Mouse (Mus musculus): ENCODE data around the gene Aloxe3. TPM values are rescaled to one million over a fixed set of nuclear protein-coding genes. Genes with fewer than 3 reads are reported as not detected.
"Not testable (repeated sequence)": the region's sequence is repeated elsewhere in the genome, so short reads cannot be mapped to it uniquely, and the experiment has no call there.

Gene Aloxe3
- polyA plus RNA-seq, 1 experiment from 2014 or later = 0.47 TPM

- H3K27me3 ChIP-seq = no peaks in the 10 kb centered on the region
- H3K4me1 ChIP-seq = peaks cover 23% of the 10 kb centered on the region
- peak within 1 kb of the TSS; percentile 77 for H3K4me3 ChIP-seq
- 1% methylated on average over 62 of the region's 67 CpGs for WGBS
- H3K36me3 ChIP-seq = peaks cover 20% of the 10 kb centered on the region
- ATAC-seq (ENCODE audit: insufficient number of reproducible peaks, insufficient read depth, low FRiP score, low TSS enrichment) = peak; percentile 55
- H3K27ac ChIP-seq = peak within 1 kb of the TSS; percentile 89
- peak within 1 kb of the TSS; percentile 87 for H3K4me2 ChIP-seq (replicated peaks)
- H3K9ac ChIP-seq = peak within 1 kb of the TSS; percentile 98
- no peaks in the 10 kb centered on the region for H3K9me3 ChIP-seq
These were observed 37.4 kb upstream of the Aloxe3 start, which contains the start of gene Vamp2 for GRCm38 (mm10) chr11:69088103-69088855. TSS of gene Vamp2 (plus strand) at chr11:69088490.

GRCm38 (mm10) chr11:69088856-69089615 lies 36.7 kb upstream of the Aloxe3 start:
- Histone ChIP-seq H3K36me3 (peaks cover 20% of the 10 kb centered on the region), H3K9me3 (no peaks in the 10 kb centered on the region), H3K27me3 (no peaks in the 10 kb centered on the region), H3K4me2 (replicated peaks) (peak overlapping the region; percentile 87), H3K9ac (peak overlapping the region; percentile 98), H3K4me1 (peaks cover 23% of the 10 kb centered on the region), H3K27ac (peak overlapping the region; percentile 89), H3K4me3 (peak overlapping the region; percentile 77)
- WGBS = 12% methylated on average over 25 of the region's 25 CpGs
- peak; percentile 26 for ATAC-seq (ENCODE audit: insufficient number of reproducible peaks, insufficient read depth, low FRiP score, low TSS enrichment)

DNA sequence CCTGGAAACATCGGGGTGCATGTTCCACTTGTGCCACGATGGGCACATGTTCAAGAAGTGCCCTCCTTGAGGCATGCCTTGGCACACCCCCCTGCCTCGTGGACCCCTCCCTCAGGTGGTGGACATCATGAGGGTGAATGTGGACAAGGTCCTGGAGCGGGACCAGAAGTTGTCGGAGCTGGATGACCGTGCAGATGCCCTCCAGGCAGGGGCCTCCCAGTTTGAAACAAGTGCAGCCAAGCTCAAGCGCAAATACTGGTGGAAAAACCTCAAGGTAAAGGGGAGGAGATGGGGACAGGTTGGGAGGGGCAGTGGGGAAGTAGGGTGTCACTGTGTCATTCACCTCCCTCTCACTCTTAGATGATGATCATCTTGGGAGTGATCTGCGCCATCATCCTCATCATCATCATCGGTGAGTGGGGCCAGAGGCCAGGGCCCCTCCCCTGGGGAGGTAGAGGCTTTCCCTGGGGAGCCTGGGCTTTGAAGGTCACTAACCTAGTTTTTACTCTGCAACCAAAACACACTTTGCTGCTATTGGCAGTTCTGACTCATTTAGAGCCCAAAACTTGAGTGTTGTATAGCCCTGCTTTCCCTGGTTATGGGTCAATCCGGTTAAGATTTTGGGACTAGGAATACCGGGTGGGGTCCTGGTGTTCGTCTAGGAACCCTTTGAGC lies 35.9 kb upstream of the Aloxe3 start:
- H3K27ac ChIP-seq = no peak overlapping the region
- H3K4me2 ChIP-seq (replicated peaks) = peak overlapping the region; percentile 87
- H3K27me3 ChIP-seq = no peaks in the 10 kb centered on the region
- H3K9ac ChIP-seq = peak overlapping the region; percentile 98
- peak overlapping the region; percentile 77 for H3K4me3 ChIP-seq
- WGBS = 90% methylated on average over 12 of the region's 12 CpGs
- H3K9me3 ChIP-seq = no peaks in the 10 kb centered on the region
- ATAC-seq (ENCODE audit: insufficient number of reproducible peaks, insufficient read depth, low FRiP score, low TSS enrichment) = no peak
- peaks cover 23% of the 10 kb centered on the region for H3K4me1 ChIP-seq
- H3K36me3 ChIP-seq = peaks cover 20% of the 10 kb centered on the region

- no peak for ATAC-seq (ENCODE audit: insufficient number of reproducible peaks, insufficient read depth, low FRiP score, low TSS enrichment)
- peaks cover 20% of the 10 kb centered on the region for H3K36me3 ChIP-seq
- H3K27me3 ChIP-seq = no peaks in the 10 kb centered on the region
- H3K4me3 ChIP-seq = 0 out of 2 replicates have a peak overlapping the region, but pooled peaks have one; percentile 2
- peak overlapping the region; percentile 8; the same call in 1 of the 2 replicates for H3K4me2 ChIP-seq (replicated peaks)
- H3K9ac ChIP-seq = 0 out of 2 replicates have a peak overlapping the region, but pooled peaks have one; percentile 98
- H3K4me1 ChIP-seq = peaks cover 23% of the 10 kb centered on the region
- 66% methylated on average over 6 of the region's 6 CpGs for WGBS
- no peak overlapping the region for H3K27ac ChIP-seq
- H3K9me3 ChIP-seq = no peaks in the 10 kb centered on the region
These were observed 35.3 kb upstream of the Aloxe3 start for GRCm38 (mm10) chr11:69090367-69090766.

- Histone ChIP-seq H3K4me1 (peaks cover 31% of the 10 kb centered on the region), H3K36me3 (peaks cover 20% of the 10 kb centered on the region), H3K9ac (no peak overlapping the region), H3K27me3 (no peaks in the 10 kb centered on the region), H3K4me2 (replicated peaks) (no peak overlapping the region), H3K27ac (no peak overlapping the region), H3K4me3 (no peak overlapping the region), H3K9me3 (no peaks in the 10 kb centered on the region)
- WGBS = 61% methylated on average over 7 of the region's 7 CpGs
- ATAC-seq (ENCODE audit: insufficient number of reproducible peaks, insufficient read depth, low FRiP score, low TSS enrichment) = no peak
These were observed 33.9 kb upstream of the Aloxe3 start for GRCm38 (mm10) chr11:69091566-69092385.

- no peaks in the 10 kb centered on the region for H3K27me3 ChIP-seq
- 7% methylated on average over 3 of the region's 3 CpGs for WGBS
- H3K27ac ChIP-seq = no peak overlapping the region
- H3K9me3 ChIP-seq = no peaks in the 10 kb centered on the region
- ATAC-seq (ENCODE audit: insufficient number of reproducible peaks, insufficient read depth, low FRiP score, low TSS enrichment) = no peak
- H3K36me3 ChIP-seq = peaks cover 20% of the 10 kb centered on the region
- peaks cover 36% of the 10 kb centered on the region for H3K4me1 ChIP-seq
- no peak overlapping the region for H3K4me3 ChIP-seq
- H3K9ac ChIP-seq = no peak overlapping the region
- H3K4me2 ChIP-seq (replicated peaks) = no peak overlapping the region
These were observed 33.3 kb upstream of the Aloxe3 start for GRCm38 (mm10) chr11:69092386-69092751.

- no peak overlapping the region for H3K4me2 ChIP-seq (replicated peaks)
- WGBS = 94% methylated on average over 4 of the region's 4 CpGs
- no peak overlapping the region for H3K27ac ChIP-seq
- H3K9ac ChIP-seq = no peak overlapping the region
- H3K36me3 ChIP-seq = peaks cover 20% of the 10 kb centered on the region
- H3K27me3 ChIP-seq = no peaks in the 10 kb centered on the region
- no peaks in the 10 kb centered on the region for H3K9me3 ChIP-seq
- peaks cover 36% of the 10 kb centered on the region for H3K4me1 ChIP-seq
- ATAC-seq (ENCODE audit: insufficient number of reproducible peaks, insufficient read depth, low FRiP score, low TSS enrichment) = no peak
- H3K4me3 ChIP-seq = no peak overlapping the region
These were observed 32.8 kb upstream of the Aloxe3 start for GRCm38 (mm10) chr11:69092871-69093270.

- H3K27me3 ChIP-seq; H3K9me3 ChIP-seq; H3K9ac ChIP-seq; H3K4me3 ChIP-seq; H3K4me2 ChIP-seq (replicated peaks); ATAC-seq (ENCODE audit: insufficient number of reproducible peaks, insufficient read depth, low FRiP score, low TSS enrichment): not testable (repeated sequence)
- Histone ChIP-seq H3K36me3 (peaks cover 20% of the 10 kb centered on the region), H3K4me1 (peaks cover 43% of the 10 kb centered on the region), H3K27ac (0 out of 2 replicates have a peak overlapping the region, but pooled peaks have one; percentile 61)
- 81% methylated on average over 7 of the region's 7 CpGs for WGBS
These were observed 31.8 kb upstream of the Aloxe3 start for GRCm38 (mm10) chr11:69093856-69094255.

DNA sequence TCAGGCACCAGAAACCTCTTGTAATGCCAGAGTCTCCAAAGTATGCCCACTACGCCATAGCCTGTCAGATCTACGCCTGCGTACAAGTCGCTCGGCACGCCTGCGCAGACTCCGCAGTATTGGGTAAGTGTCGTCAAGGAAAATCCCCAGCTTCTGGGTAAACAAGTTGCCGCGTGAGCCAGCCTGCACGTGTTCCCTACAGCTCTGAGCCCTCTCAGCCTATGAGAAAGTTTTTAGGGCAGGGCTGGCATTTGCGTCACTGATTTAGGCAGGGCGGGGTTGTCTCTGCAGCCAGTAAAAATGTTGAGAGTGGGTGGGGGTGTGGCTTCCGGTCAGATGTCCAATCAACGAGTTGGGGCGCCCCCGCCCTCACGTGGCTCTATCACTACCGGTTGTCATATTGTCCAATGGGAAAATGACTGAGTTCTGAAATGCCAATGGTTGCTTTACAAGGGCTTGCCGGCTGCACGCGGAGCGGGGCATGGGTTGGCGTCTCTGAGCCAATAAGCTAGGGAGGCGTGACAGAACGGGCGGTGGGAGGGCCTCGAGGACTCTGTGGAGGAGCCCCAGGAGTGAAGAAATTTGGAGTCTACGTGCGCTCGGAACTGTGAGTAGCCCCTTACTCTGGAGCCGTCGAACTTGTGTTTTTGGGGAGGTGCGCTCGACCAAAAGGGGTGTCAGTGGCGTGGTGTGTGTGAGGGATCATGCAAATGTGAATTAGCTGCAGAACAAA lies 30.8 kb upstream of the Aloxe3 start, which contains the start of gene Per1:
Gene Per1 (plus strand): TSS at position 521 of the 733 bp plus-strand sequence.
- Histone ChIP-seq H3K27me3 (no peaks in the 10 kb centered on the region), H3K27ac (peak within 1 kb of the TSS; percentile 83), H3K9ac (peak within 1 kb of the TSS; percentile 63), H3K4me1 (peaks cover 45% of the 10 kb centered on the region), H3K9me3 (no peaks in the 10 kb centered on the region), H3K36me3 (peaks cover 18% of the 10 kb centered on the region), H3K4me2 (replicated peaks) (peak within 1 kb of the TSS; percentile 81), H3K4me3 (peak within 1 kb of the TSS; percentile 57)
- under 1% methylated on average over 37 of the region's 37 CpGs for WGBS
- ATAC-seq (ENCODE audit: insufficient number of reproducible peaks, insufficient read depth, low FRiP score, low TSS enrichment) = peak; percentile 88

DNA sequence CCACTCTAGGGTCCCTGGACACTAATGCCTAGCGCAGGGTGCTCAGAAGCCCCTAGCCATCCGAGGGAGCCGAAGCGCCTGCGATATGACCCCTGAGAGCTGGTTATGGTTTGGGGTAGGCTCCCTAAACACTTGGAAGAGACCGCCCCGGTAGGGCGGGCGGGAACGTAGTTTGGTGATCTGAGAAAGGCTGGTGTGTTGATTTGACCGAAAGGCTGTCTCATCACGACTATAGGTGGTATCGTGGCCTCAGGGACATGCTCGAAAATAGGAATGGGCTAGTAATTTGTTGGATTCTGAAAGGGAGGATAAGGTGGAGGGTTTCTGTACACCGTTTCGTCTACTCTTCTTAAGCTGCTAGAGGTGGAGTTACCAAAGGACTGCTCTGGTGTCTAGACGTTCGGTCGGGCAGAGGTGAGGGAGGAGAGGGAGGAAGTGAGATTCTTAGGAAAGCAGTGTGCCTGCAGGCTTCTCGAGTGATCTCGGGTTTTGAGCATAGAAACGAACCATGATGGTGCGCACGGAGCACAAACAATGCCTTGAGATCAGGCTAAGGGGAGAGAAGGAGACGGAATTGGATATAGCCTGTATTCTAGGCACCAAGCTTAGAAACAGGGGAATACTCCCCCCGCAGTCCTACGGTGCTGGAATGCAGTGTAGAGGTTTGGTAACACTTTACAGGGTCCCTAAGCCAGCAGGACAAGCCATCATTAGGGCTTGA lies 30.0 kb upstream of the Aloxe3 start:
- Histone ChIP-seq H3K9ac (peak overlapping the region; percentile 63), H3K36me3 (peaks cover 13% of the 10 kb centered on the region), H3K4me2 (replicated peaks) (peak overlapping the region; percentile 81), H3K27me3 (no peaks in the 10 kb centered on the region), H3K9me3 (no peaks in the 10 kb centered on the region), H3K27ac (peak overlapping the region; percentile 83), H3K4me3 (peak overlapping the region; percentile 57), H3K4me1 (peaks cover 44% of the 10 kb centered on the region)
- WGBS = 3% methylated on average over 27 of the region's 27 CpGs
- ATAC-seq (ENCODE audit: insufficient number of reproducible peaks, insufficient read depth, low FRiP score, low TSS enrichment) = no peak

Data from embryonic facial prominence, embryonic 12.5 days (tissue).